Mouse (Mus musculus): ENCODE data around the gene Cdk2.

The Cdk2 gene

DNA sequence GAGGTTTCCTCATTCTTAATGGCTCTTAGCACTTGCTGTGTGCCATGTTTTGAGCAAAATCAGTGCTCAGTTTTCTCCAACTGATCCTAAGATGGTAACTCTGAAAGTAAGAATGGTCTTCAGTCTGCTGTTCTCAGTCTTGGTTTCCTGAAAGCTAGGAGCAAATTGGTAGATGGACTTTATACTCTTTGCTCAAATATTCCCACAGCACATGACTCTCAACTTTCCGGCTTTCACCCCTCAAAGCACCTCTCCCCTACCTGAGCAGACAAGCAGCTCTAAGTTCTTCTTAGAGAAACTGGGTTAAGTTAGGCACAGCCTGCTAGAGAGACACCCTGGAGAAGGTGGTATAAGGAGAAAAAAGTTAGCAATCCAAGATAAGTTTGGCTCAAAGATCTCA lies 48.1 kb downstream of the Cdk2 start:
- no peak for DNase-seq (ENCODE audit: low spot score in 2 of 2)

DNA sequence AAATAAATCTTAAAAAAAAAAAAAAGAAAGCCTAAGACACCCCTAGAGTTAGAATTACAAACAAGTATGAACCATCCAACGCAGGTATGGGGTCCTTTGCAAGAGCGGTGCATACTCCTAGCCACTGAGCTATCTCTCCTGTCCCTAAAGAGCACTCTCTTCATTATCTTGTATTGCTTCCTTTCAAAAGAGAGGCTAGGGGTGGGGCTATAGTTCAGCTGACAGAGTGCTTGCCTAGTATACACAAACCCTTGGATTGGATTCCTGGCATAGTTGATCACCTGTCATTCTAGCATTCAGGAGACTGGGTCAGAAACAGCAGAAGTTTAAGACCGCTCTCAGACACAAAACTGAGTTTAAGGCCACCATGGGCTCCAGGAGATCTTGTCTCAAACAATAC lies 49.6 kb downstream of the Cdk2 start:
- DNase-seq (ENCODE audit: low spot score in 2 of 2) = no peak

DNA sequence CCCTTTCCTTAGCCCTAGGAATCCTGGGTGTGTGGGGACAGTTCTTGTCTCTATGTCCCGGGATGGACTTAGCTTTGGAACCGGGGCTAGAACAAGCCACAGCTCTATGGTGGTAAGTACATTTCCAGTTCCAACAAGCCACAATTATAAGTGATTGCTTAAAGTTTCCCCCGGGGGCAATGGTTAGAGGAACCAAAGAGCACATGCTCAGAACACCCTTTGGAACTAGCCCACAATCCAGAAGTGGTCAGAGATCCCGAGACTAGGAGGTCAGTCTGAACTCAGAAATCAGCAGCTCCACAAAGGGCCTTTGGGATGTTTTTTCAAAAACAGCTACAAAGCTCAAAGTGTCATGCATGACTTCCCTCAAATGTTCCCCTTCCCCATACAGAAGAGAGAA lies 51.0 kb downstream of the Cdk2 start:
- no peak for DNase-seq (ENCODE audit: low spot score in 2 of 2)
